Mouse (Mus musculus): ENCODE results near the gene Ppp1r14c.

DNA sequence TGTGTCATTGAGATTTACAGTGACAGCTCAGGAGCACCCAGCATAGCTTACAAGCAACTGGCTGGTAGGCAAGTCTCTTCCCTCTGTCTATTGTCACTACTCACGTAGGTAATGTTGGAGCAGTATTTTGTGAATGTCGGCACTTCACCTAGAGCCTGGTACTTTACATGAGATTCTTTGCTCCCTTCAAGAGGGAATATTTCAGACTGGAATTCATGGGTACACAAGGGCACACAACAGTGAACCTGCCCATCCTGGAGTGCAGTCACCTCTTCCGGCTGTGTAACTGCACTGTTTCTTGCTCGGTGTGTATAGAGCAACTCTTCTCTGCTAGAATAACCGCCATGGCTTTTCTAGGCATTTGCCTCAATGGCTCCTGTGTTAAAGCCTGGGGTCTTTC lies 82.8 kb downstream of the Ppp1r14c start:
- TF ChIP-seq CTCF (conservative IDR thresholded peaks at IDR 0.05; ENCODE audit: low read length) = no peak
- TF ChIP-seq POU5F1 (IDR thresholded peaks at IDR 0.05; ENCODE audit: borderline replicate concordance, low read length) = no peak
- TF ChIP-seq NANOG (IDR thresholded peaks at IDR 0.05; ENCODE audit: borderline replicate concordance, low read length) = no peak
